Mouse (Mus musculus) layer of hippocampus, adult 9-11 months (tissue): Measurements from ENCODE around the gene Dusp5.
A peak's percentile ranks its signal among the peaks of the same experiment; 100 is the strongest.
"Not testable (repeated sequence)": the region's sequence is repeated elsewhere in the genome, so short reads cannot be mapped to it uniquely, and the experiment has no call there.

ENCODE experiments used
- DNase-seq: peaks from one replicate; pipeline ENCODE4 v3.0.0; 2022

The Dusp5 gene

DNA sequence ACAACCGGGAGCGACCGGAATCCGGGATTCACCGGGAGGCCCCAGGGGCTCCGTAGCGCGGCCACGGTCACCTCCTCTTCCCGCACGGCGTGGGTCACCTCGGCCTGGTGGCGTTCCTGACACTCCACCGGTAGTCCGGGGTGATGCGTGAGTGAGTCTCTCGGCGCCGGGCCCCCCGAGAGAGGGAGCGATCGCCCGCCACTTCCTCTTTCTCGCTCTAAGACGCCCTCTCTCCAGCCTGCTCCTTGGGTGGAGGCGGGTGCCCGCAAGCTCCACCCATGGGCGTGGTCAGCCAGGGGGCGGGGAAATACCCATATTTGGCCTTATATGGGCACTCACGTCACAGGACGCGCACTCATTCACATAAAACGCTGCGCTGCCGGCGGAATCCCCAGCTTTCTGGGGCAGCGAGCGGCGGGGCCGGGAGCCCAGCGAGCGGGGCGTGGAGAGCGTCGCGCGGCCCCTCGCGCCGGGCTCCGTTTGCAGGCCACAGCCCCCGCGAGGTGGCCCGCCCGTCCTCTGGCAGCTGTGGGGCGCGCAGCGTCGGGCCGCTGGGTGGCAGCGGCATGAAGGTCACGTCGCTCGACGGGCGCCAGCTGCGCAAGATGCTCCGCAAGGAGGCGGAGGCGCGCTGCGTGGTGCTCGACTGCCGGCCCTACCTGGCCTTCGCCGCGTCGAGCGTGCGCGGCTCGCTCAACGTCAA is at the start of gene Dusp5:
Gene Dusp5 (plus strand): TSS at position 358 of the 703 bp plus-strand sequence.
- peak; percentile 96 for DNase-seq

DNA sequence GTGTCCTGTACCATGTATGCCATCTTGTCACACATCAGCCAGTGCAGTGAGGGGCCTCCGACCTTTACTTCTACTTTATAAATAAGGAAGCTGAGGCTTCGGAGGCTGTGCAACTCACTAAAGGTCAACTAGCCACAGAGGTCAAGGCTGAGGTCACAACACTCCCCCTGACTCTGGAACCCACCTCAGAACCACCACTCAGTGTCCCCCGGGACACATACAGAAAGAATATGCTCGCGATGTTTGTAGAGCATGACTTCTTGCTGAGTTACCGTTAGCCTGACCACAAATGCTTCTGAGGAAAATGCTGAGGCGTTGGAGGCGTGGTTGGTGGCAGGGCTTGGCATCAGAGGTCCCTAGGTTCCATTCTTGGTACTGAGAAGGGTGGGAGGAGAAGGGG is 49.3 kb upstream of the Dusp5 start:
- no peak for DNase-seq

DNA sequence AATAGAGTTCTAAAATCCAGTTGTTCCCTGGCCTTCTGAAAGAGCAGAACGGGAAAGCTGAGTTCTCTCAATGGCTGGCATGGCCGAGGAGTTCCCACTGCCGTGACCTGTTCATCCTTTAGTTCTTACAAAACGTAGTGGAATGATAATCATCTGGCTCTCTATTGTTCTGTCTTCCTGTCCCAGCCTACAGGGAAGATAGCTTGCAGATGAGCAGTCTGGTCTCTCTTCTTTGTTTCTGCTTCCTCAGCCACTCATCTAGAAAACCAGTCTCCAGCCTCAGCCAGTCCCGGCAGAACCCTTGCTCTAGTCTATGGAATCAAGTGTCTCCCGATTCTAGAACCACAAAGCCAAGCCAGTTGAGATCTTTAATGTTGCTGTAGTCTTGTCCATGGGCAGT is 46.8 kb upstream of the Dusp5 start:
- DNase-seq, result no peak

DNA sequence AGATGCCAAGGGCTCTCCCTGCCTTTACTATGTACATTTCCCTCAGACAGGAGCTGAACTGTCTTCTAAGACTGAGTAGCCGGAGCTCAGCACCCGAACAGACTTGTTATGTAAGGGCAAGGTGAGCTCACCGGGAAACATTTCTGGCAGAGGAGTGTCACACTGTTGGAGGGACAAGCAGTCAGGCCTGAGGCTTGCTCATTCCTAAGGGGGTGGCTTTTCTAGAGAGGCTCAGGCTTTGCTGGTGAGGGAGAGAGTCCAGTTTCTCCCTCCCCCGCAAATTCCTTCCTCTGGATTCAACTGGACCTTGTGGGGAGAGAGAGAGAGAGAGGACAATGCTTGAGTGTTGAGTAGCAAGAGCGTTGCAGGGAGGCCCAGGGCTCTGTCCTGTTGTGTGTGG is 46.4 kb upstream of the Dusp5 start:
- no peak for DNase-seq

DNA sequence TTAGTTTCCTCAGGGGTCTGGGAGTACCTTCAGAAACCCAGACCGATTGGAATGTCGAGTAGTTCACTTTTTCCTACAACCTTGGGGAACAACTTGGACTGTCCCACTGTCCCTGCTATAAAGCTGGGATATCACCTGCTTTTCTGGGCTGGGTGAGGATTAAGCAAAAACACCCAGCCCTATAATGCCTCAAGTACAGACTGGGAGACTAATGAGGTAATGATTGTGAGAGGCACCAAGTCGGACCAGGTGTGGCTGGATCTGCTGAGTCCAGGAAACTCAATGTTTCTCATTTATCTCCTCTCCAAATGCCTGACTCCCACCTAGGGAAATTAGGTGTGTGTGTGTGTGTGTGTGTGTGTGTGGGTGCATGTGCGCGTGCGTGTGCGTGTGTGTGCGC is 44.9 kb upstream of the Dusp5 start:
- DNase-seq, result no peak

DNA sequence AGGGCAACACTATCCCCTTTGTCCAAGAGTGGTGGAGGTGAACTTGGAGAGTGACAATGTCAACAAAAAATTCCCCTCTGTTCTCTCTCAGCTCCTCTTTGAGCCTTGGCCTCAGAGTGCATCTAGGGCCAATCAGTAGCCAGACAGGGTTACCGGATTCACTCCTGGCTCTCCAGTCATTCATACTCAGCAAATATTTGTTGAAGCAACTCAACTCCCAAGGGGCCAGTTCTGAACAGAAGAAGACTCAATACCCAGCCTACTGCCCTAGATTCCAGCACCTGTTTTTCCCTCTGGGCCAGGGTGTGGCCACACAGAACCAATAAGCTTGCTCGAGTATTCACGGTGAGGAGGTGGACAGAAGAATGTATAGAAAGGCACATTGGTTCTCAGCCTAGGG is 44.0 kb upstream of the Dusp5 start:
- no peak for DNase-seq

DNA sequence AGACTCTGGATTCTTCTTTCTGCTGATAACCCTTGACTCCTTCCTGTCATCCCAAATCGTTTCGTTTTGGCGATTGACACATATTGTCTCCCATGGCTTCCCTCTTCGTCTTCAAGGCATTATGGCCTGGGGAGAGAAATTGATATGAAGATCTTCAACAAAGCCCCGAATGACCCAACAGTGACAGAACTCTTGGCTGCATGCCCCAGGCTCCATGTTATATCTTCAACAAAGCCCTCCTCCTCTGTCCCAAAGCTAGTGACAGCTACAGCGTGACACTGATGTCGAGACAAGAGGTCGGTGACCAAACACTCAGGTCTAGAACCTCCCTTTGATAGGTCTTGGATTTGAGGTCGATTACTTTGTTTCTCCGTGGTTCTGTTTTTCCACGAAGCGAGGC is 39.7 kb upstream of the Dusp5 start:
- no peak for DNase-seq

DNA sequence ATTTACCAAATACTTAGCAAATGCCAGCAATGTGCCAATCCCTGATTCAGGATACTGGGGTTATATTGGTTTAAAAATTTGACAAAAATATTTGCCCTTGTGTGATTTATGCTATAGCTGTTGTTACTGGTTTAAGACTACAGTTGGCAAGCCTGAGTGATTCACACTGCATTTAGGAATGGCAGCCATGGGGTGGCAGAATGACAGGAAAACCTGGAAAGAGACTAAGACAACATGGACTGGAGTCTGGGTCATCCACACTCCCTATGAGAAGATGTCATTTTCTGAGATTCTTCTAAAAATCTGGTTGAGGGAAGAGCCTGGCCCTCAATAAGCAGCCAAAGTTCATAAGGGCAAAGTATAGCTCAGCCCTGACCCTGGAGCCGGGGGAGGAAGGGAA is 39.0 kb upstream of the Dusp5 start:
- DNase-seq, result no peak

DNA sequence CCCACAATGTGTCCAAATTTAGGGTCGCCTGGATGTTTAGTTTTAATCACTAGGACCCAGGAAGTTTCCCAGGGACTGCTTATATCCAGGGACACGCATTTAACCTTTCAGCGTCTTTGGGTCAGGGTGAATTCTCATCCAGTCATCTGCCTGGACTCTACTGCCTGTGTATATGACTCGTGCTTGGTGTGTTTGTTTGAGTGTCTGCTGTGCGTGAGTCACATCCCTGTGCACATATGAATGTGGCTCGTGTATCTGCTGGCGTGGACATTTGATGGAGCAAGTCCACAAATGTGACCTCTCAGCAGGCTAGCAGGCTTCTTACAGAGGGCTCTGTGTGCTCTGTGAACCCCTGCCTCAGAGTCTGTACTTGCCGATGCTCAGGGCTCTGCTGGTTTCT is 38.0 kb upstream of the Dusp5 start:
- no peak for DNase-seq

DNA sequence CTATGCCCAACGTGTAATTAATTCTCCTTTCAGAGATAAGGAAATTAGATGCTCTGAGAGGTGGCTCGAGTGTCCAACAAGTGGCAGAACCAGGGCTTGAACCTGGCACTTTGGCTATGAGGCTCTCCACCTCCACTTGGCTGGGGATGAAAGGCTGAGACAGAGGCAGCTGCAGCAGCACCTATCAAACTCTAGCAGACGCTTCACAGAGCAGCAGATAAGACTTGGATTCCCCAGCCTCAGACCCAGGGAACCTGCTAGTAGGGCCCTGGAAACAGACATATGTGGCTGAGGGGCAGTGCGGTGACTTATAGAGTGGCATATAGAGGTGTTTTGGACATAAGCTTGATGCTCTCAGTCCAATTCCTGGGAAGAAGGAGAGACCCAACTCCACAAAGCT is 36.4 kb upstream of the Dusp5 start:
- DNase-seq, result no peak

DNA sequence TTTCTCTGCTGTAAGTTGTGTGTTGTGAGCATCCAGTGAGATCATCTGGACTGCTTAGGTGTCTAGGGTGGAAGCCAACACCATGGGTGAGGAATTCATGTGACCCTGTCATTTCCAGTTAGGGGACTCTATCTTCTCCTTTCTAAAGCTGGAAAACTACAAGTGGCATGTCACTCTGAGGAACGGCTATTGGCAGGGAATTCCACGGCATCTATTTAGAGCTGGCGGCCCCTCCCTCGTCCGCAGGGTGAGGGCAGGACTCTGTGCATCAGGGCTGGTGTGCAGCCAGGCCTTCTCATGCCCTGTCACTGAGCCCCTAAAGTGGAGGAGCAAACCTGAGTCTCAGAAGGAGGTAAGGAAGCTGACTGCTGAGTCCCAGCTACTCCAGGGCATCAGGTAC is 35.0 kb upstream of the Dusp5 start:
- DNase-seq, result no peak

DNA sequence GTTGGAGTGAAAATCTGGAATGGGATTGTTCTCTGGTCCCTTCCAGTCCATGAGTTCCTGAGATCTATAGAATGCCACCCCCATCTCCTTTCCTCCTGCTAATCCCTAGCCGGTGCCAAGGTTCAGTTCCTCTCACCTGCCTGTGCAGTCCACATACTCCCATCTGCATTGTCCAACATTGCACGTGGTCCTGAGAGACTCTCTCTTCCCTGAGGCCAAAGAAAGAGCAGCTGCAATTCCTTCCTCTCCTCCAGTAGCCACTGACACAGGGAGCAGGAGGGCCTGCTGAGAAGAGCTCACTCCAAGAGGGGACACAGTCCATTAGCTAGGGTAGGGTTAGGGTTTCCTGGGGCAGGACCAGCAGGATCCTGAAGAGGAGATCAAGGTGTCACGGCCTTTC is 31.0 kb upstream of the Dusp5 start:
- no peak for DNase-seq

DNA sequence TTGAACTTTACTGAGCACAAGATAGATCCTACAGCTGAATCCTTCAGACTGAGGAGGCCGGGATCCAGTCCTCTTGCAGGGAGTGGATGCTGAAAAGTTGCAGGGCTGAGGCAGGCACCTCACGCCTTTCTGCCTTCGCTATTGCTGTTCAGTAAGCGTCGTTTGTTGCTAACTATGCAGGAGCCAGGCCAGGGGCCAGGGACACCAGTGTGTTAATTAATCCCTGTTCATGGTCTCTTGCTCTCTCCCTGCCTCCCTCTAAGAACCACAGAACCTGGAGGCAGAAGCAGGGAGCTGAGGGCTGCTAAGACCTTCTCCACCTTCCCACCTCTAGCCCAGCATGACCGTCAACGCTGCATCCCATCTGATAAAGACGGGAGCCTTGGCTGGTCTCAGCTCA is 29.9 kb upstream of the Dusp5 start:
- no peak for DNase-seq

DNA sequence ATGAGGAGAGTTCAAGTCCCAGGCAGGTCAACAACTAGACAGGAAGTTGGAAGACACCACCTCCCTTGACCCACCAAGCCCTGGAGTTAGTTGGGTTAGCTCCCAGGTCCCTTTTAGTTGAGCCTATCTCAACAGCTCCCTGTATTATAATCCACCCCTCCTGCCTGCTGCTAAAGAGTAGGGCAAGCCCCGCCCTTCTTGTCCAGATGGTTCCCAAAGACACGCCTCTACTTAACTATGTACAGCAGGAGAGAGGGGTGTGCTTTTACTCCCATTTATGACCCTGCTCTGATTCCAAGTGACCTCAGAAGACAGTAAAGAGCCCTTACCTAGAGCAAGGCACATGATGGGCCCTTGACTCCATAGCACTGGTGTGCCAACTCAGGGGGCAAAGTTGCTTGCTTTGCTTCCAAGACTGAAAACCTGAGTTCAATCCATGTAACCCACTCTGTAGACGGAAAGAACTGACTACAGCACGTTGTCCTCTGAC is 29.4 kb upstream of the Dusp5 start:
- DNase-seq, result no peak

DNA sequence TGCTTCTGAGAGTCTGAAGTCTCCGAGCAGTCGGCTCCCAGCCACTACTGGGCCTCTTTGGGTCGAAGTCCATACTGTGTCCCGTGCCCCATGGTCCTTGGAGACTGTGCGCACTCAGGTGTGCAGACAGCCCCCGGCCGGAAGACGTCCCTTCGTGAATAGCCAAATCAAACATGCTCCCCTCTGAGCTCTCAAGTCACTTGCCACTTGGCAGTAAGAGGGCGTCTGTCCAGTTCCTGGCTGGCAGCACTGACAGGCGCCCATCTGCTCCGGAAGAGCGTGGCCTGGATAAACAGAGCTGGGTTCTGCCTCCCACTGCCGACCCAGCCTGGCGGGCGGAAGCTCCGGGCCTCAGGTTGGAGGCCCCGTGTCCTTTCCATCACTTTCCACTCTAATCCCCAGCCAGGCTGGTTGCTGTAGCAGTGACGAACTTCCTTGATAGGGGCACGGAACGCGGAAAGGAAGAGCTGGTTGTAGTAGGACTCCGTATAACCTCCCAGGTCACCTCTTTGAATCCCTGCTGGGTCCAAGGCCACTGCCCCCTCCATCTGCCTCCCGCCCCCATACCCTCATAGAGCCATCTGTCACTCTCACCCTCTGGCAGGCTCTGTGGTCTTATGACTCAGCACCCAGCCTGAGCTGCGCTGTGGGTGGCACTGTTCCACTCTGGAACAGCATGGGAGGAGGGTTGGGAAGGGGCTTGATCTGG is 28.5 kb upstream of the Dusp5 start:
- DNase-seq, result peak; percentile 61

DNA sequence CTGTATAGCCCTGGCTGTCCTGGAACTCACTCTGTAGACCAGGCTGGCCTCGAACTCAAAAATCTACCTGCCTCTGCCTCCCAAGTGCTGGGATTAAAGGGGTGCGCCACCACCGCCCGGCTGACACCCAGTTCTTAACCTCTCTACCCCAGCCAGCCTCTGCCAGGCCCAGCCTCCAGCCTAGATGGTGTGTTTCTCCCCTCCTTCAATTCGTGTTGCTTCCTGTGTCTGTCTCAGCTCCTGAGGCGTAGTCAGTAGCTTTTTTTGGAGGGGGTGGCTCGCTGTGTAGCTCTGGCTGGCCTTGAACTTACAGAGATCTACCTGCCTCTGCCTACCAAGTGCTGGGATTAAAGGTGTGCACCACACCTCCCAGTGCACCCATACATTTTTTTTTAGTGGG is 27.7 kb upstream of the Dusp5 start:
- DNase-seq, result not testable (repeated sequence)

DNA sequence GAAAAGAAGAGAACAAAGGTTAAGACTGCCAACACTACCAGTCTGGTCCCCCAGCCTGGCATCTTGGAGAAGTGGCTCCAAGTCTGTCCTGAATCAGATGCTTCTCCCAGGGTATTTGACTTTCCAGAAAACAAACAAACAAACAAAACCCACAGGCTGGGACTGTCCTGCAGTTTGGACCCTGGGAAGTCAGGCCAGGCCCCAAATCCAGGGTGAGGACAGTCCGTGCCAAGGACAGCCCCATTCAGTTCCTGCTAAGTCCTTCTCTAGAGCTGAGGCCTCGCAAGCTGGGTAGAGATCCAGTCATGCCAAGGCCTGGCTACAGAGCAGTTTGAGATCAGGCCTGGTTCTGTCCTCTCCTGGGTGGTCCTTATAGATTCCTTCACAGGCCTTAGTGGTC is 27.1 kb upstream of the Dusp5 start:
- no peak for DNase-seq

DNA sequence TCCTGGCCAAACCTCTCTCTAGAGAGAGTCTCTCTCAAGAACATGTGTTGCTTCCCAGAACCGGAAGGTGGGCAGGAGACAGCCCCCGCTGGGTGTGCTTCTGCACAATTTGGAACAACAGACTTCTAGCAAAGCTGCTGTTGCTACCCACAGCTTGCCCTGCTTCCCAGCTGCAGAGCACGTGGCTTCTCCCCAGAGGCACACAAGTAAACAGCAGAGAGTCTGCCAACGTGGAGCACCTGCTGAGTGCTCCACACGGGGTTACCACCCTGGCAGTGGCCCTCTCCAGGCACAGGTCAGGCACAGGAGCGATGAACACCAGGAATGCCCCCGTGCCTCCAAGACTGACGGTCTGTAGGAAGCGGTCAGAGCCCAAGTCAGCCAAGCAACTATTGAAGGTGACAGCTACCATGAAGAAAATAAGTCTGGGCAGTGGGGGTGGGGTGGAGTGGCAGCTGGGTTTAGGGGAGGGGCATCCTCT is 26.0 kb upstream of the Dusp5 start:
- peak; percentile 58 for DNase-seq

DNA sequence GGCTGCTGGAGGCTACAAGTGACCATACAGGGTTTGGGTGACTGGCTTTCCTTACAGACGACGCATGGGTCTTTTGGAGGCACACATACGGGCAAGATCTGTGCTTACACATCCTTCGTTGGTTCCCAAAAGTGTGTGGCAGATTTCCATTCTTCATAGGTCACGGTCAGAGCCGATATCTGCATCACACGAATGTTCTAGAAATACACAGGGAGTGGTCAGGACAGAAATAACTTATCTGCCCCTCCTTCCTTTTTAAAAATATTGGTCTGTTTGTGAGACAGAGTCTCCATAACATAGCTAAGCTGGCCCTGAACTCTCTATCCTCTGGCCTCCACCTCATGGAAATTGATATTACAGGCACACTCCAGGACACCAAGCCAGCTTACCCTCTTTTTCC is 24.7 kb upstream of the Dusp5 start:
- DNase-seq, result no peak

DNA sequence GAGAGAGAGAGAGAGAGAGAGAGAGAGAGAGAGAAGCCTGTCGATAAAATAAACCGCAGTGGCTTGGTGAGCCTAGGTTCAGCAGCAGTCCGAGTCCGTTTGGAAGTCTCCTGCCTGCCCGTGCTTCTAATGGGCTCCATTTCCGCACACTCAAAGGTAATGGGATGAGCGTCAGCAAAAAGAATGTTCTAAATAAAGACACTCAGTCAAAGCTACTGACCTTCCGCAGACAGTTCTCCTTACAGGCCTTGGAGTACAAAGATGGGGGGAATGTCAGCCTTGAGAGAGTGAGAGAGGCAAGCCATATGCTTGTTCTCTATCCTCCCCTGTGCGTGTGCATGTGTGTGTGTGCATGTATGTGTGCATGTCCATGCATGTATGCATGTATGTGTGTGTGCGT is 23.2 kb upstream of the Dusp5 start:
- DNase-seq, result no peak

DNA sequence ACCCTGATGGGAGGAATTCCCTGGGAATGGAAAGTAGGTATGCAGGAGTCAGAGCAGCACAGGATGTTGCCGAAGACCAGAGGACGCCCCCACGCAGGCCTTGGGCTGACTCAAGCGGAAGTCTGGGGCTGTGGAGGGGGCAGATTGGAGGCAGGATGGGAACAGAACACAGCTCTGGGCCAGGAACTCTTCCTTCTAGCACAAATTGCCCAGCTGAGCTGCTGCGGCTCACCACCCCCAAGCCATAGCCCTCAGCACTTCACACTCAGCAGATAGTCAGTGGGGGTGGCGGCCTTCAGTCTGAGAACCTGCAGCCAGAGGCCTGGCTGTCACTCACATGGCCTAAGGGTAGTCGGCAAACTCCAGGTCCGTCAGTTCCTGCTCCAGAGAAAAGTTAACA is 21.4 kb upstream of the Dusp5 start:
- DNase-seq, result peak; percentile 58

DNA sequence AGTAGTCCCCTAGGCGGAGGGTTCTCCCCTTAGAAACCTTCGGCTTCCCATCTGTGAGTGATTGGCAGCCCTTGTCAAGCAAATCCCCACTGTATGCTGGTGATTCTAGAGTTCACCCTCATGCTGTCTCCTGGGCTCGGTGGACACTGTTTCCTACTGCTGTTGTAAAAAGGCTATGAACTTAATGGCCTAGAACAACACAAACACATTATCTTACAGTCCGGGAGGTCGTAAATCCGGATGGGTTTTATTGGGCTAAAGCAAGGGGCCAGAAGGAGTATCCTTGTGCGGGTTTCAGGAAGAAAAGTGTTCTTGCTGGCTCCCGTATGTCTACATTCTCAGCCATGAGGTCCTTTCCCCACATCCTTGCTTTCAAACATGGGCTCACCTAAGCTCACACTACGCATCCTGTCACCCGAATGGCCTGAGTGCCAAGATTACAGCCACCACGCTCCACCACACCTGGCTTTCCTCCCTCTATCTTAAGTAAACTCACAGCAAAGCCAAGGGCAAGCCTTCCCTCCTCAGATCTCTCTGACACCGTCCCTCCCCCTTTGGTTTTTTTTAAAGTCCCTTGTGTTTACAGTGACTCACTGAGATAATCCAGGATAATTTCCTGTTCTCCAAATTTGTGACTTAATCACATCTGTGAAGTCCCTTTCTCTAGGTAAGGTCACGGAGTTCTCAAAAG is 17.5 kb upstream of the Dusp5 start:
- DNase-seq, result no peak

DNA sequence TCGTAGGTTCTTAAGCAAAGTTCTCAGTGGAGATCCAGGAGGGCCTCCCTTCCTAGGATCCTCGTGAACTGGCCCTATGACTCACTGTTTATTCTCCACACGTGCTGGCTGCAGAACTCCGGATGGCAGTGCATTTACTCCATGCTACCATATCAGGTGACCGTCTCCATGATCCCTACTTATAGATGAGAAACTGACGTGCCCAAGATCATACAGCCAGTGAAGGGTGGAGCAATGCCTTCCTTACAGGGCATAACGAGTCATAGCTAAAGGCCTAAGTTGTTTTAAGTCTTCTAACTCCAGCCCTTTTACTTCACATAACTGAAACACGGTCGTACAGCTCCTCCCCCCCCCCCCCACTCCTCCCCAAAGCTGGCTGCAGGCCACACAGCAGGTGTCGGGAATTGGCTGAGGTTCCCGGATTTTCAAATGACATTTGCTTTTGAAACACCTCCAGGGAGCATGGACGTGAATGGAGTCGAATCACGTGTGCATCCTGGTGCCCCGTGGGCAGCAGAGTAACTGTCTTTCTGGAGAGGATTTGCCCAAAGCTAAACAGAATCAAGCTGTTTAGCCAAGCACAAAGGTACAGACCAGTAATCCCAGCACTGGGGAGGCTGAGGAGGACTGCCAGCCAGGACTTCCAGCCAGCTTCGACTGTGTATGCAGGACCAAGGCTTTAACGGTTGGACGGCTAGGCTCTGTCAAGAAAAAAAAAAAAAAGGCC is 11.4 kb upstream of the Dusp5 start:
- no peak for DNase-seq
